Mouse (Mus musculus) cerebellum, adult 11 months (tissue): ENCODE data around the gene Gm10837.

Experiments
- DNase-seq: peaks from one replicate; pipeline ENCODE4 v3.0.0; 2022

Gene Gm10837

DNA sequence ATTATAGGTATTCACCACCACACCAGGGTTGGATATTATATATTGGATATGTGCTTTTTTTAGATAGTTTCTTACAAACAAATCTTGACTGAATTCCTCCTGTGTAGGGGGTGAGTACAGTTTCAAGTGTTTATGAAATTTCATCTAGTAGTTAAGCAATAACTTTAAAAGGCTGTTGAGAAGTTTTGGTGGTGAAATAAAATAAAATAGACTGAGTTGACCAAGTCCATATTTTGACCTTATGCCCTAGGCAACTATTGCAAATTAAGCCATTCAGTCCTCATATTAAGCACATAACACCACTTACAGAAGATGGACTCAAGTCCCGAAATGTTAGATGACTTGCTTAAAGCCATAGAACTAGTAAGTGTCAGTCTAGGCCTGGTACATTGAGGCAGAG is 45.6 kb downstream of the Gm10837 start:
- no peak for DNase-seq
